Mouse (Mus musculus) kidney, adult 2 months (tissue): Measurements from ENCODE around the gene Pole.

Experiments
- CTCF ChIP-seq: fragments of 200-500 bp; conservative IDR thresholded peaks from 2 replicates; pipeline ENCODE4 v1.5.1; 2011; ENCODE audit warnings: low read depth, mild to moderate bottlenecking, control low read depth, low read length, moderate library complexity, mixed read lengths; ENCODE audit not compliant: insufficient read depth, insufficient read length
- POLR2A ChIP-seq: fragments of 200-500 bp; IDR thresholded peaks from one replicate; pipeline ENCODE4 v1.6.1; 2011; ENCODE audit warnings: low read depth, low read length, control low read depth

- TF ChIP-seq CTCF (no peak), POLR2A (no peak)
Observed at GRCm38 (mm10) chr5:110274846-110275245, 11.3 kb upstream of the Pole start.
